Mouse (Mus musculus) embryo, embryonic 10 days (tissue): ENCODE data around the gene Ebp.

Experiments used
- DNase-seq: peaks from one replicate; pipeline ENCODE4 v3.0.0-alpha.2; 2015; ENCODE audit warnings: low spot score

Ebp gene

GRCm38 (mm10) chrX:8193419-8193723 lies at the start of gene Ebp:
TSS of gene Ebp (minus strand) at chrX:8193512.
- no peak for DNase-seq

- no peak for DNase-seq
Measured at GRCm38 (mm10) chrX:8238804-8239395, 45.6 kb upstream of the Ebp start.

DNA sequence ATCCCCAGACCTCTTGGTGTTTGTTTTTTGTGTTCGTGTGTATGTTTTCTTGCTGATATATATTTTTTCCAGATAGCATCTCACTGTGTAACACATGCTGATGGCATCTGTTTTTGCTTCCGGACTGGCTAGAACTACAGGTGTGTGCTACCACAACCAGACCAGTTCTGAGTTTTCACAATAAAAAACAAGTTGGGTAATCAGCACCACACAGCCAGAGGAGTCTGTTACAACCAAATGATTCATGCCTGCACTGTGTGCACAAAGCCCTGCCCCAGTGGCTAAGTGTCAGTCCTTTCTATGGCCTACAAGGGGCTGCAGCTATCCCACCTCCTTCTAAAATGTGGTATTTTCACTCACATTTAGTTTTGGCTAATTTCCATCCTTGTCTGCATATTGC lies 43.4 kb upstream of the Ebp start:
- no peak for DNase-seq

GRCm38 (mm10) chrX:8233602-8234001 lies 40.3 kb upstream of the Ebp start:
- no peak for DNase-seq

DNA sequence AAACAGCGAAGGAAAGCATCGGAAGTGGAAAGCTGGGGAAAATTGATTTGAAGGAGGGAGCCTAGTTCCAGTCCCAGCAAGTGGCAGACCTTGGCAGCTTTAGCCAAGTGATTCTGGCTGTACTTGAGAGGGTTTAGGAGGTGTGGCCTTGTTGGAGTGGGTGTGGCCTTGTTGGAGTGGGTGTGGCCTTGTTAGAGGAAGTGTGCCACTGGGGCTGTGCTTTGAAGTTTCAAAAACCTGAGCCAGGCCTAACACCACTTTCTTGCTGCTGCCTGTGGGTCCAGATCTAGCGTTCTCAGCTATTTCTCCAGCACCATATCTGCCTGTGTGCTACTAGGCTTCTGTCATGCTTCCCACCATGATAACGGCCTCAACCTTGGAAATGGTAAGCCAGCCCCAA lies 37.0 kb upstream of the Ebp start:
- no peak for DNase-seq

GRCm38 (mm10) chrX:8223473-8223872 lies 30.2 kb upstream of the Ebp start:
- DNase-seq = no peak

- DNase-seq = no peak
Measured at GRCm38 (mm10) chrX:8222678-8223421, 29.5 kb upstream of the Ebp start.

- no peak for DNase-seq
Measured at GRCm38 (mm10) chrX:8222296-8222677, 29.0 kb upstream of the Ebp start.

- DNase-seq = no peak
Measured at GRCm38 (mm10) chrX:8219651-8220050, 26.3 kb upstream of the Ebp start.

GRCm38 (mm10) chrX:8218114-8218513 lies 24.8 kb upstream of the Ebp start:
- DNase-seq = no peak

GRCm38 (mm10) chrX:8217383-8217782 lies 24.1 kb upstream of the Ebp start:
- DNase-seq = no peak

DNA sequence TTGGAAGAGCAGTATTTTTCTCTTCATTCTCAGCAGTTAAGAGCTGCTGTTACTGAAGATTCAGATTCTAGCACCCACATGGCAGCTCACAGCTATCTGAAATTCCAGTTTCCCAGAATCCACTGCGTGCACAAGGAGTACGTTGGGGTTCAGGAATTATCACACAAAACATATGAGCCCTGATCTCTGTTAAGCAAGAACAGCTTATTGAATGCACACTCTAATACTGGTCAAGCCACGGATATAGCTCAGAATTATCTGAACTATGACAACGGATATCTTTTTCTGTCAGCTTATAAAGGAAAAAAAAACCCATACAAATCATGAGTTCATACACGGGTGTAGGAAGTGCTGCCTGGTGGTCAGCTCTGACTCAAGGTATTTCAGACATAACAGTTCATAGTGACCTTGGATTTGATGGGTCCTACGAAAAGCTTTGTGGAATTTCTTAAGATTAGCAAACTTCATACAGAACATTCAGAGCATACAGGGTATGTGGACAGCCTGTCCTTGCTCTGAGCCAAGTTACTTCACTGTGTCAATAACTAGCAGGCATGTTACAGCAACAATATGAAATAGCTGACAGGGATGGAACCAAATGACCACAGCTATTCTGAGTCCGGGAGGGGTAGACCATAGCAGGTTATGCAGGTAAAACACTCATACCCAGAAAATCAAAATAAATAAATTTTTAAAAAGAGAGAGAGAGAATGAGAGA lies 18.3 kb upstream of the Ebp start:
- DNase-seq = no peak

GRCm38 (mm10) chrX:8209720-8210119 lies 16.4 kb upstream of the Ebp start:
- DNase-seq = no peak

DNA sequence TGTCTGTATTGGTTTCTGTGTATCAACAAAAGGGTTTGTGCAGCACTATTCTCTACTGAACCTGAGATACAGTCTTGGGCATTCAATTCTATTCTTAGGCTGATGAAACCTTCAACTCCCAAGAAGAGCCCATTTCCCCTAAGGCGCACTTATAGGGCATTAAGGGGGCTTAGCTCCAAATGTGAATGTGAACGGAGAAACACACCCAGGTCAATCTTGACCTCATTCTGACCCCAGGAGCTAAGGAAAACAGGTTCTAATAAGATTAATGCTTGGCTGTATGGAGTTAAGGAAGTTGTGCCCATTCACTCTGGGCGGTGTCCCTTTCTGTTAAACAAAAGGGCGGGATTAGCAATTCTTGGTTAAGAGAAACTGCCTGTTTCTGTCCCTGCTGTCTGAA lies 13.9 kb upstream of the Ebp start:
- no peak for DNase-seq

- DNase-seq = no peak
Measured at GRCm38 (mm10) chrX:8206694-8207197, 13.4 kb upstream of the Ebp start.

GRCm38 (mm10) chrX:8206015-8206693 lies 12.8 kb upstream of the Ebp start, which contains the start of gene Porcn:
TSS of gene Porcn (minus strand) at chrX:8206525.
- peak; percentile 88 for DNase-seq

GRCm38 (mm10) chrX:8205551-8205950 lies 12.2 kb upstream of the Ebp start:
- DNase-seq = no peak

DNA sequence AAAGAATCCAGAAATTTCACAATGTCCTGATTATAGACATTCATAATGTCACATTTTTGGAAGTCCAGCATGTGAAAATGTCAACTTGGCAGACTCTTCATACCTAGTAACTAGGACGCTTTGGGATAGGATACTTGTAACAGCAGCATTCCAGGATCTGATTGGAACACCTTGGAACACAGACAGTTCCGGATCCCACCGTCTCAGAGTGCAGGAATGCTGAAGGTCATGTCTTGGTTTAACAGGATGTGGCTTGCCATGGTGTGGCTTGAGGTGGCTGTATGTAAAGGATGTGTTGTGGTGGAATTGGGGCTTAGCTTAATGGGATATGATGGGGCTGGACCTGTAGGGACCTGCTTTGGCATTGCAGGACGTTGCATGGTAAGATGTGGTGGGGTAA lies 11.8 kb upstream of the Ebp start:
- no peak for DNase-seq

GRCm38 (mm10) chrX:8204076-8204475 lies 10.8 kb upstream of the Ebp start:
- no peak for DNase-seq

GRCm38 (mm10) chrX:8203105-8203504 lies 9.8 kb upstream of the Ebp start:
- DNase-seq = no peak

- peak; percentile 88 for DNase-seq
Measured at GRCm38 (mm10) chrX:8192640-8193418, 483 bp downstream of the Ebp start.

DNA sequence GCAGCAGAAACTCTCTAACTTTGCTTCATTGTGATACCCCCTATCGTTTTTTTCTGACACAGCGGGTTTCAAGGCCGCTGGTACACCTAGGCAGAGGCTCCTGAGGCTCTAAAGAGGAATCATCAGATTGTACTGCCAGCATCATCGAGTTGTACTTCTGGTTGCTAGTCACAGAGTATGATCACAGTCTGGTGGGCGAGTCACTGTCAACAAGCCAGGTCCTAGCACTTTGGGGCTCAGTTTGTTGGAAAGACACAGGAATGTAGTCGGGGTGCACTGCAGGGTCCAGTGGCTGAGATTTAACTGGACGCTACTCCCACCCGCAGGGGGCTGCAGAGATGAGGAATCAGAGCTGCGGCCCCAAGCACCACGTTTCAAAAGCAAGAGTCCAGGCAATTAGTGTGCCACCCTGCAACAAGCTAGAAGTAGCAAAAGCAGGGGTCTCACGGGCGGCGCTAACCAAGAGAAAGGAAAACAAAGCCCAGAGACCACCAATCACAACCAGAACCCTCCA lies 1.1 kb downstream of the Ebp start:
- no peak for DNase-seq
